Mouse (Mus musculus) cerebellum, adult 2 months (tissue): ENCODE measurements around the gene Ccdc77.

Experiments used
- CTCF ChIP-seq: fragments of 200-500 bp; IDR thresholded peaks from 2 replicates; pipeline ENCODE4 v1.5.1; 2011; ENCODE audit warnings: low read depth, mild to moderate bottlenecking, control low read depth, low read length, moderate library complexity, borderline replicate concordance; ENCODE audit not compliant: insufficient read depth
- POLR2A ChIP-seq: fragments of 200-500 bp; IDR thresholded peaks from 2 replicates; pipeline ENCODE4 v1.6.1; 2011; ENCODE audit warnings: low read length, control low read depth, borderline replicate concordance; ENCODE audit not compliant: insufficient read depth

DNA sequence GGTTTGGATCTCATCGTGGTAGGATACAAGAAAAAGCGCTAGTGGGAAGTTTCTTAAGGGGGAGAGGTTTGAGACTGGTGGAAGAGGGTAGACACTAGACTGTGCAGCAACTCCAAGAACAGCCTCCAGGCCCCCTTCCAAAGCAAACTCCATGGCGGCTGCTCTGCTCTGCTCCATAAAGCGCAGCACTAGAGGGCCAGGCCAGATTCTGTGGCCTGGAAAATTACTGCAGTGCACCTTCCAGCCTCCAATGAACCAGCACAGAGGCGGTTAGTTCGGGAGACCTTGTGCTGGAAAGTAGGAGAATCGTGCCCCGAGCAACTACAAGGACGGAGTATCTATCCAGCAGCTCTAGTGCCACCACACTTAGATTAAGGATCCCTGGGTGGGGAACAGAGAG, 76.9 kb downstream of the Ccdc77 start:
- TF ChIP-seq POLR2A: no peak
- no peak for TF ChIP-seq CTCF
